Mouse (Mus musculus): ENCODE data around the gene Gm4871.

Gene Gm4871

GRCm38 (mm10) chr5:144990481-144990880, 42.1 kb downstream of the Gm4871 start:
- DNase-seq (ENCODE audit: low read depth, low spot score) = no peak

DNA sequence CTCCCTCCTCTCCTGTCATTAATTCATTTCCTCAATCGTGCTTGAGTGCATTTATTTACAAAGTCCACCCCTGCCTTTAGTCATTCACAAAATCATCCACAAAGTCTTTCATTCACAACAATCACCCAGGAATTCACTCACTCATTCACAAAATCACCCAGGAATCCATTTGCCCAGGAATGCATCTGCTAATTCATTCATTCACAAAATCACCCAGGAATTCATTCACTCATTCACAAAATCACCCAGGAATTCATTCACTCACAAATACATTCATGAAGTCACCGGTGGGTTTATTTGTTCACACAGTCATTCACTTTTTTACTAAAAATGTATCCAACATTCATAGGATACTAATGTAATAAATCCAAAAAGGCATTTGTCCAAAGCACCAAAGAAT, 42.5 kb downstream of the Gm4871 start:
- no peak for DNase-seq (ENCODE audit: low read depth, low spot score)

DNA sequence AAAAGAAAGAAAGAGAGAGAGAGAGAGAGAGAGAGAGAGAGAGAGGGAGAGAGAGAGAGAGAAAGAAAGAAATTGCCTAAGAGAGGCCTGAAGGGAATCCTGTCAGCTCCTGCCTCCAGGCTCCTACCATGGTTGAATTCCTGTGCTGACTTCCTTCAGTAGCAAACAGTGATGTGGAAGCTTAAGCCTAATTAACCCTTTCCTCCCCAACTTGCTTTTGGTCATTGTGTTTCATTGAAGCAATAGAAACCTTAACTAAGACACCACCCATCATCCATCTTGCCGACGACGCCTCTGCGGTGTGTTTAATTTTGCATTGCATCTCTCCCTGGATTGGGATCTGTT, 43.5 kb downstream of the Gm4871 start:
- DNase-seq (ENCODE audit: low read depth, low spot score) = no peak

DNA sequence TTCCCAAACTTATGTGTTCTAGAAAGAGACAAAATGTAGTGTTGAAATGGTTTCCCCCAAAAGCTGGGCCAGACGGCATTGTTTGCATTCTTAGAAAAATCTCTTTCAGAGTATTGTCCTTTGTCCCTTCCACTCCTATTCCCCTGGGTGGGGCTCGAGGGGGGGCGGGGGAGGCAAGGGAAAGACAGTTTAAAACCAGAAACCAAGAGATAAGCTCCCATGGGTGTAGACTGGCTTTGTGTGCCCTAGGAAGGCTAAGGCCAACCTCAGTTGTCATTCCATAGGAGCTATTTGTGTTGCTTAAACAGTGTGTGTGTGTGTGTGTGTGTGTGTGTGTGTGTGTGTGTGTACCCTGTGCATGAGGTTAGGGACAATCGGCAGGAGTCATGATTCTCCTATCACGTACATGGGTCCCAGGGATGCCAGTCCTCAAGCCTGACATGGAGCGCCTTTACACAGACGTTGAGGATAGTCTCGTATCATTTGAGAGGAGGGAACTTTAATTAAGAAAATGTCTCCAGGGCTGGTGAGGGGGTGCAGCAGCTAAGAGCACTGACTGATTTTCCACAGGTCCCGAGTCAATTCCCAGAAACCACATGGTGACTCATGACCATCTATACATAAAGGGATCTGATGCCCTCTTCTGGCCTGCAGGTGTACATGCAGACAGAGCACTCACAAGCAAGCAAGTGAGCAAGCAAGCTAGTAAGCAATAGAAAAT, 44.1 kb downstream of the Gm4871 start:
- DNase-seq (ENCODE audit: low read depth, low spot score) = peak; percentile 28

GRCm38 (mm10) chr5:144987561-144987960, 45.0 kb downstream of the Gm4871 start:
- no peak for DNase-seq (ENCODE audit: low read depth, low spot score)

- no peak for DNase-seq (ENCODE audit: low read depth, low spot score)
Observed at GRCm38 (mm10) chr5:144984839-144985238, 47.7 kb downstream of the Gm4871 start.

DNA sequence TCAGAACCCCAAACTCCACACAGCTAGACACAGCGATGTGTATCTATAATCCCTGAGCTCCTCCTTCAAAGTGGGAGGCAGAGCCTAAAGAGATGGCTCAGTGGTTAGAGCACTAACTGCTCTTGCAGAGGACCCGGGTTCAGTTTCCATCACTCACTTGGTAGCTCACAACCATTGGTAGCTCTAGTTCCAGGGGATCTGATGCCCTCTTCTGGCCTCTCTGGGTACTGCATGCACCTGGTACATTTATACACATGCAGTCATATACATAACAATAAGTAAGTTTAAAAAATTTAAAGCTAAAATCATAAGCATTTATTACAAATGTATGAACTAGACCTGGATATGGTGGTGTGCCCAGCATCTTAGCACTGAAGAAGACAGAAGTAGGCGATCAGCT, 49.3 kb downstream of the Gm4871 start:
- no peak for DNase-seq (ENCODE audit: low read depth, low spot score)
